8 mouse cellular contexts compared by ENCODE assay signal in genomic region chr3:35405621-35406079, GRCm38 (mm10).
DNase-seq lines count a peak whose midpoint lies in the region; ATAC-seq lines count a peak whose summit lies in the region.

No protein-coding gene starts in this region.

- ATAC-seq in hindbrain, embryonic 14.5 days (ENCODE audit: low FRiP score) = peak; percentile 81
- peak; percentile 54; the same call in 1 of the 2 replicates for ATAC-seq in limb, embryonic 11.5 days (ENCODE audit: insufficient number of reproducible peaks, low FRiP score, low TSS enrichment, low read depth)
- ATAC-seq in neural tube, embryonic 11.5 days (ENCODE audit: insufficient read depth, low FRiP score, low TSS enrichment) = peak; percentile 73
- no peak for ATAC-seq in megakaryocyte progenitor cell, adult 5-6 weeks (replicated peaks; ENCODE audit: poor library complexity)

- H3K4me2 ChIP-seq in hindbrain, embryonic 14.5 days (replicated peaks) = peak overlapping the region; percentile 15
- peak overlapping the region; percentile 12; the same call in 1 of the 2 replicates for H3K4me2 ChIP-seq in limb, embryonic 11.5 days (ENCODE audit: low read depth, severe bottlenecking)
- no peak overlapping the region for H3K4me2 ChIP-seq in neural tube, embryonic 11.5 days (ENCODE audit: low read depth)

- no peaks in the 10 kb centered on the region for H3K27me3 ChIP-seq in hindbrain, embryonic 14.5 days (ENCODE audit: control insufficient read depth, insufficient read depth, low read length)
- H3K27me3 ChIP-seq in limb, embryonic 11.5 days (ENCODE audit: control insufficient read depth, insufficient read depth, low read length) = no peaks in the 10 kb centered on the region
- H3K27me3 ChIP-seq in neural tube, embryonic 11.5 days (ENCODE audit: control insufficient read depth, insufficient read depth, low read length) = no peaks in the 10 kb centered on the region

- H3K9me3 ChIP-seq in hindbrain, embryonic 14.5 days (ENCODE audit: control insufficient read depth, low read length) = no peaks in the 10 kb centered on the region
- H3K9me3 ChIP-seq in limb, embryonic 11.5 days (ENCODE audit: control insufficient read depth, low read length) = no peaks in the 10 kb centered on the region
- no peaks in the 10 kb centered on the region for H3K9me3 ChIP-seq in neural tube, embryonic 11.5 days (ENCODE audit: control insufficient read depth, low read length)

- H3K36me3 ChIP-seq in hindbrain, embryonic 14.5 days (replicated peaks; ENCODE audit: control insufficient read depth, insufficient read depth) = no peaks in the 10 kb centered on the region
- H3K36me3 ChIP-seq in limb, embryonic 11.5 days (ENCODE audit: control insufficient read depth, insufficient read depth, low read length) = no peaks in the 10 kb centered on the region
- H3K36me3 ChIP-seq in neural tube, embryonic 11.5 days (ENCODE audit: control insufficient read depth, insufficient read depth, low read length) = no peaks in the 10 kb centered on the region

- H3K9ac ChIP-seq in hindbrain, embryonic 14.5 days = 0 out of 2 replicates have a peak overlapping the region, but pooled peaks have one; percentile 20
- H3K9ac ChIP-seq in limb, embryonic 11.5 days (ENCODE audit: low read length) = no peak overlapping the region
- H3K9ac ChIP-seq in neural tube, embryonic 11.5 days (ENCODE audit: low read length) = no peak overlapping the region

- WGBS in hindbrain, embryonic 14.5 days = 16% methylated on average over 14 of the region's 14 CpGs
- WGBS in limb, embryonic 11.5 days = 39% methylated on average over 14 of the region's 14 CpGs
- WGBS in neural tube, embryonic 11.5 days = 31% methylated on average over 14 of the region's 14 CpGs

- H3K27ac ChIP-seq in hindbrain, embryonic 14.5 days = peak overlapping the region; percentile 72
- no peak overlapping the region for H3K27ac ChIP-seq in limb, embryonic 11.5 days (replicated peaks; ENCODE audit: low read depth, low read length)
- peak overlapping the region; percentile 71 for H3K27ac ChIP-seq in neural tube, embryonic 11.5 days (ENCODE audit: low read depth, low read length)

- H3K4me3 ChIP-seq in hindbrain, embryonic 14.5 days (replicated peaks; ENCODE audit: low read length) = no peak overlapping the region
- no peak overlapping the region for H3K4me3 ChIP-seq in limb, embryonic 11.5 days (ENCODE audit: low read depth, low read length)
- no peak overlapping the region for H3K4me3 ChIP-seq in neural tube, embryonic 11.5 days (ENCODE audit: low read depth, low read length)

- H3K4me1 ChIP-seq in hindbrain, embryonic 14.5 days (replicated peaks; ENCODE audit: control insufficient read depth, insufficient read depth, low read length) = no peaks in the 10 kb centered on the region; the same call in 1 of the 2 replicates
- H3K4me1 ChIP-seq in limb, embryonic 11.5 days (ENCODE audit: control insufficient read depth, insufficient read depth, low read length) = peaks cover 3% of the 10 kb centered on the region; the same call in 1 of the 2 replicates
- peaks cover 9% of the 10 kb centered on the region for H3K4me1 ChIP-seq in neural tube, embryonic 11.5 days (ENCODE audit: control insufficient read depth, insufficient read depth, low read length)

- DNase-seq in 3T3-L1 (ENCODE audit: low read depth, low spot score) = peak; percentile 27
- peak; percentile 85 for DNase-seq in Muller cell, postnatal 12 days (ENCODE audit: inconsistent ontology term)
- peak; percentile 63 for DNase-seq in forelimb bud, embryonic 11.5 days (ENCODE audit: low read depth, low spot score)
- DNase-seq in hindbrain, embryonic 14.5 days (ENCODE audit: low spot score) = peak; percentile 69
- DNase-seq in limb, embryonic 11.5 days (ENCODE audit: low spot score) = peak; percentile 69
- DNase-seq in neural tube, embryonic 11.5 days (ENCODE audit: low spot score) = peak; percentile 82
- no peak for DNase-seq in spleen, postnatal 36 days (ENCODE audit: low spot score in 2 of 2)

Comparison
In these comparisons a context has a peak if more than half of its experiments do, and no peak if none do; other contexts are left out.
1. DNase-seq: peak in 3T3-L1 (single experiment), Muller cell, postnatal 12 days (single experiment), forelimb bud, embryonic 11.5 days (single experiment), hindbrain, embryonic 14.5 days (single experiment), limb, embryonic 11.5 days (single experiment) and neural tube, embryonic 11.5 days (single experiment); none in spleen, postnatal 36 days (0 of 2).